Mouse (Mus musculus) embryo, embryonic 10.5 days (tissue): ENCODE measurements at regions not wholly inside any gene's neighbourhood (a gene's known extent, or its start where the extent isn't known, plus 50 kb on each side); places are given as distances from the start of the nearest gene placed in this dataset.

Experiments
- DNase-seq: peaks from one replicate; pipeline ENCODE4 v3.0.0-alpha.2; 2015; ENCODE audit warnings: low spot score

DNA sequence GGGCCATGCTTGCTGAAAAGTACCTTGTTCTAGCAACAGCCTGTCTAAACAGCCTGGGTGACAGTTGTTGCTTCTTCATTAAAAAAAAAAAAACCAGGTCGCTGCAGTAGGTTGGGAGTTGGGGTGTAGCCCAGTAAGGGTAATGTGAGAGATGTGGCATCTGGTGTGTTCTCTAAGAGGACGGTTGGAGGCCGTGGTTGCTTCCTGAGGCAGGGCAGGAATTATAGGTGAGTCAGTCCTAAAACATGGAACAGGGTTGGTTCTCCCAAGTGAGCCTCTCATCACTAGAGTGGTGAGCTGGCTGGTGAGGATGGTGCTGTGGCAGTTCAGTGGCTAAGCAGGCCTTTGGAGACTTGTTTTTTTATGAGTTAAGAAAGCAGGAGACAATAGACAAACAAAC, 283.3 kb upstream of the Prickle1 start:
- DNase-seq, result no peak

- no peak for DNase-seq
These were observed 280.6 kb upstream of the Prickle1 start for GRCm38 (mm10) chr15:93876335-93876734.

- no peak for DNase-seq
These were observed 280.0 kb upstream of the Prickle1 start for GRCm38 (mm10) chr15:93875685-93876084.

GRCm38 (mm10) chr15:93874206-93874605, 278.5 kb upstream of the Prickle1 start:
- no peak for DNase-seq

DNA sequence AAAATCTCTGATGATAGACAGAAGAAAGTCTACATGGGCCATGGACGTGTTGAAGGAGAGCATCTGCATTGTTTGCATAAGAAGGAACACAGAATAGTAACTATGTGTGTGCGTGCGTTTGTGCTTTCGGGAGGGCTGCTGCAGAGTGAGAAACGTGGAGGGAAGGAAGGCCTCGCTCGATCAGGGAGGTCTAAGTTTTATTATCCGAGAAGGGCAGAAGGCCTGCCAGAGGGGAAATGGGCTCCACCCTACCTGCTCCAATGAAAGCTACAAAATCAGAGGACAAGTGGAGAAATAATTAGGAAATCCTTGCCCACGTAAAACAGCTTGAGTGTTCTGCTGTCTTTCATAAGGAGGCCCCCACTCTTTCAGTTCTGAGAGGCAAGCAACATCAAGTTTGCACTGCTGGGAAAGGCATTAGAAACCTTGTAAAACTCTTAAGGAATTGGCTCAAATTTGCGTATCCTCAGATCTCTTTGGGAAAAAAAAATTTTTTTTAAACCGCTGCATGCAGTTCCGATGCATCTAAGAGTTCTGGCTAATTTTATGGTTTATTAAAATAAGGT, 261.7 kb upstream of the Prickle1 start:
- no peak for DNase-seq

GRCm38 (mm10) chr15:93853221-93853620, 257.5 kb upstream of the Prickle1 start:
- no peak for DNase-seq

- DNase-seq, result no peak
These were observed 256.4 kb upstream of the Prickle1 start for GRCm38 (mm10) chr15:93852126-93852525.

DNA sequence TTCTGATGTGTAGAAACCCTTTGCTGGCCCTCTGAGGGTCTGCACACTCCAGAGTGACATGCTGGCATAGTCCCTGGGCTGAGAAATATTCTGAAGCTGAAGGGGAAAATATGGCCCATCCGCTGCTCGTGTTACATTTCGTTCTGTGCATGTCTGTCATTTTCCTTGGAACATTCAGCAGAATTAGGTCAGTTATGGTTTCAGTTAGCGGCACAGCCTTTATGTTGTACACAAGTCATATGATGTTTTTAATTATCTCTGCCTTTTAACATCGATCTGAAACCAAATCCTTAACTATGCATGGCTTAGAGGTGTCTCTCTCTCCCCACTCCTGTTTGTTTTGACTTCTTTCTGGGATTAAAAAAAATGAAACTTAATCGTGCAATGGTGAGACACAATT, 254.7 kb upstream of the Prickle1 start:
- peak; percentile 45 for DNase-seq

DNA sequence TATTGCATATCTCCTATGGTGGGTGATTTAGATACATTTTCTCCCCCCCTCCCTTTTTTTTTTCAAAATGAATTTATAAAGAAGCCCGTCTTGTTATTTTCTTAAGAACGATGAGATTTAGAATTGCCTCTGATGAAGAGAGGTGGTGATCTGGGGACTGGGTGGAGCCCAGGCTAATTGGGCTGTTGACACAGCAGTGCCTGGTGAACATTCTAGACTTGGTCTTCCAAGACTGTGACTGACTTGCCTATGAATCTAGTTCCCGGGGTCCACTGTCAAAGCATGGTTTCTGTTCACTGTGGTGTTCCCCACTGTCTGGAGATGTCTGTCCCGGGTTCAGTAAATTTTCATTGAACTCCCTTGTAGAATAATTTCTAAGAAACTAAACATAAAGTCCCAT, 253.1 kb upstream of the Prickle1 start:
- DNase-seq, result no peak

GRCm38 (mm10) chr15:93846797-93847196, 251.1 kb upstream of the Prickle1 start:
- DNase-seq, result no peak

DNA sequence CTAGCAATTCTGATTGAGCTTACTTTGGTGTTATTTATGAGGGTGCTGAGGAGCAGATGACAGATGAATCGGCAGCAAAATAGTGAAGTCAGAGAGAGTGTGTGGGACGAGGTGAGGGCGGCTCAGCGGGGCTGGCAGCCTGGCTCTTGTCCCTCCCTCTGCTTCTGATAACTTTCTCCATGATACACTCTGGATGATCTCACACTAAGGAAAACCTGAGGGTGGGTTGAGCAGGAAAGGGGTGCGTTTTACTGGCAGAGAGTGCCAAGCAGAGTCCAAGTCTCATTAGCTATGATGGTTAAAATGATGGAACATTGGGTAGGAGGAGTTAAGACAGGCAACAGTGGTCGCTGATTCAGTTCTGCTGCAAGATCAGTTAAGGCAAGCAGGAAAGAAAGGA, 250.1 kb upstream of the Prickle1 start:
- no peak for DNase-seq

GRCm38 (mm10) chr15:93832956-93833355, 237.3 kb upstream of the Prickle1 start:
- no peak for DNase-seq

GRCm38 (mm10) chr15:93832431-93832936, 236.8 kb upstream of the Prickle1 start:
- no peak for DNase-seq

GRCm38 (mm10) chr15:93831148-93831547, 235.5 kb upstream of the Prickle1 start:
- no peak for DNase-seq

DNA sequence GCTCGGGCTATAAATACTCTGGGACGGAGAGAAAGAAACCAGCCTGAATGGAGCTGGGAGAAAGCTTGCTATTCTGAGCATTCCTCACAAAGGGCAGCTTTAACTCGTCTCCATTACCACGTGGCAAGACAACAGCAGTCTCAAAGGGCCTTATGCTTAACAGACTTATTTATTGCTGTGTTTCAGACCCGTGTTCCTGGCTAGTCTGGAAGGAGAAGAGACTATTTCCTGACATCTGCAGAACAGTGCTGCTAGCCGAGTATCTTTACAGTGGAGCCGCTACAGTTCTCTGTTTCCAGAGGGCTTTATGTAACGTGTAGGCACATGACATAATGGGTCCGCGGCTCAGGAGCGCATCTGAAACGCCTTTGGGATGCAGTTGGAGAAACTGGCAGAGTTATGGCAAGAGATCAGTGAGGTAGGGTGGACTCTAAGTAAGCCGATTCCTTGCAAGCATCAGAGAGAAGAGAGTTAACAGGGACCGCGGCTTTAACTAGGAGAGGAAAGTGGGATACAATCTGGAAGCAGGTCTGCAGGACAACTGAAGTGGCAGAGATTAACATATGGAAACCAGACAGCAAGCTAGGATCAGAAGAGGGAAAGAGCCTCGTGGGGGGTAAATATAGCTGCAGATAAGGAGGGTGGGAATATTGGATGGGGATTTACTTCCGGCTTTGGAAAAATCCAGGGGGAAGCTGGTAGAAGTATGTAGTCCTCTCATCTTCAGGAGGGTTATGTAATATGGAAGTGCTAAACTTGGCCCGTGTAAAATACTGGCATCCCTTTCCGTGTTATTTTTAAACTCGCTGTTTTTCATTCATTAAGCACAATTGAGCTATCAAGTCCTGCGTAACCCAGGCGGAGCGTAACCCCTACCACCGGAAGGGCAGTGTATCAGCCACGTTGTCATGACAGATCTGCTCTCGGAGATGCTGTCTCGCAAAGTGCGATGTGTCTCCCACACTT, 229.3 kb upstream of the Prickle1 start:
- DNase-seq, result peak; percentile 36

GRCm38 (mm10) chr15:93821236-93821635, 225.5 kb upstream of the Prickle1 start:
- no peak for DNase-seq

DNA sequence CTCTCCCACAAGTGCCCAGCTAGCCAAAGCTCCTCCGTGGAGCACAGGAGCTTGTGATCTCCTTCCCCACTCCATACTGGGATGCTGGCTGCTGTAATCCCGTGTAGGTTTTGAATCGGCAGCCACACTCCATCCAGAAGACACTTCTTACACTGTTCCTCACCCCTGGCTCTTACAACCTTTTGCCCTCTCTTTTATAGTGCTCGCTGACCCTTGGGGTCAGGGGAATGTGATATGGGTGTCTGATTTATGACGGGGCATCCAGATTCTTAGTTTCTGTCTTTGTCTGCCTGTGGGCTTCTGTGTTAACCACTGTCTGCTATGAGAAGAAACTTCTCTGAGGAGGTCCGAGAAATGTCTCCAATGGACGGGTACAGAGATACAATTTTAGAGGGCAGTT, 216.3 kb upstream of the Prickle1 start:
- DNase-seq, result peak; percentile 56

DNA sequence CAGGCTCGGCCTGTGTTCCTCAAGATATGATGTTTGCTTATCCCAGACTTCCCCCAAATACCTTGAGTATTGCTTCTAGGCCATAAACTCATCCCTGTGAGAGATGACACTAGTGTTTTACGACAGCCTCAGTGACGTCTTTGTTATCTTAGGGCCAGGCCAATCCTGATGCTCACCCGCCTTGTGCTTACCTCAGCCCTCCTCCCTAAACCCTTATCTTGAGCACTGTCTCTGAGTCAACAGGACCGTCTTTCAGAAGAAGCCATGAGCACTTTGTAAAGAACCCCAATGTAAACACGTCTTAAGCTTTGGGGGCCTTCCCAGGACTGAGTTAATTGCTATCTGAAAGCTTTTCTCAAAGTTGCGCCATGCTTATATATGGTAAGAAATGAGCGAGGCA, 212.3 kb upstream of the Prickle1 start:
- no peak for DNase-seq

DNA sequence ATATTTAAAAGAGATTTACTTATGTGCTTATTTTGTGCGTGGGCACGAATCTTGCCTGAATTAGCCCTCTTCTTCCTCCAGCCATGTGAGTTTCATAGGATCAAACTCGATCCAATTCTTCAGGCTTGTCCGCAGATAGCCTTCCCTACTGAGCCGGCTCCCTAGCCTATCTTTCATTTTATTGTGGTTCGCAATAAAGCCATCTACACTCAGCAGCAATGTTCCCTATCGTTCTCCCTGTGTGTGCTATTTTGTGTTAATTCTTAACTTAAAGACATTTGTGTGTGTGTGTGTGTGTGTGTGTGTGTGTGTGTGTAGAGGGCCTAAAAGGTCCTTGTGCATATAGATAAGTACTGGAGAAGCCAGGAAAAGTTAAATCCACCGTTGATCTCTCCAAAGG, 211.8 kb upstream of the Prickle1 start:
- DNase-seq, result no peak

- DNase-seq, result no peak
These were observed 209.0 kb upstream of the Prickle1 start for GRCm38 (mm10) chr15:93804703-93805102.

DNA sequence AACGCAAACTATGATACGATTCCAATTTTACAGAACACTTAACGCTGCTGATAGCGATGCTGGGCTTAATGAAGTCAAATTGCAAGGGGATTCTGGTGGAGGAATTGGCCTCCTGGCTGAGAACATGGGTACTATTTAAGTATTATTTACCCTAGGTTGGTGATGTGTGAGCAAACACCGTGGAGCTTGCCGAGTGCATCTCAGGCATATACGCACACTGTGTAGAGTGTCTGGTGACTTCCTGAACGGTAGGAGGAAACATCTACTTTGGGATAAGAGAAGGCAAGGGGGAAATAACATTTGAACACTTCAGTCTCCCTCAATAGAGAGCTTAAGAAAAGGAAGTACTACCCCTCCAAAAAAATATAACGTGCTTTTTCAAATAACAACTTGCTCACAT, 194.8 kb upstream of the Prickle1 start:
- DNase-seq, result no peak

DNA sequence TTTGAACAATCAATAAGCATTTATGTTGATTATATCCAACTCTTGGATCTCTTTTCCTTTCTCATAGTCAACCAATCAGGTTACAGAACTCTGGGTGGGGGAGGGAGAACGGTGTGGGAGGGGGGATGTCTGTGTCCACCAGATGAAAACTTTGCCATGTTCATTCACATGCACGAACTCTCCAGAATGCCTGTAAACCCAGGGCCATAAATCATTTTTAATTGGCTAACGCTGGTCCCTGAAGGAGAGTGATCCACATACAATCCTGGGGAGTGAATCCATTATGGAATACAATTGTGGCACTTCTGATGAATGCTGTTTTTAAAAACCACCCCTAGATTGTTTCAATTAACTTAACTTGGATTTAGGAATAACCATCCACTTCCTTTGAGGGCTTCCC, 194.1 kb upstream of the Prickle1 start:
- no peak for DNase-seq

GRCm38 (mm10) chr15:93787361-93787760, 191.7 kb upstream of the Prickle1 start:
- no peak for DNase-seq
